Mouse (Mus musculus): ENCODE measurements at regions not wholly inside any gene's neighbourhood (a gene's known extent, or its start where the extent isn't known, plus 50 kb on each side); places are given as distances from the start of the nearest gene placed in this dataset.

- no peak for DNase-seq
Observed at GRCm38 (mm10) chr17:48790526-48790925, 141.7 kb upstream of the Lrfn2 start.

DNA sequence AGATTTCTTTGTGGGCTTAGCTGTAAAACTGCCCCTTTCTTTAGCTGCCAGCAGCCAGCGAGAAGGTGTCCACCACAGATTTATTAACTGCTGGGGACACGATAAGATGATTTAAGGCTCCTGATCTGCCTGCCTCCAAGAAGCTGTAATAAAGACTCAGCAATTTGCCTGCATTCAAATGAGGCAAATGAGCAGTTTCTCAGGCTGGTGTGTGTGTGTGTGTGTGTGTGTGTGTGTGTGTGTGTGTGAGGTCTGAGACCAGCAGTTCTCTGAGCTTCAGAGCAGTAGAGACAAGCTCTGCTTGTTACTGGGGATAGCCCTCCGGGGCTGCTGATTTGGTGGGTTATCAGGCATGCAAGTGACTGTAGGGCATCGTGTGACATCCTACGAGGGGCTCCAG lies 139.2 kb upstream of the Lrfn2 start:
- DNase-seq: no peak

- DNase-seq: no peak
Observed at GRCm38 (mm10) chr17:48795773-48796172, 136.4 kb upstream of the Lrfn2 start.

- DNase-seq: no peak
Observed at GRCm38 (mm10) chr17:48798196-48798595, 134.0 kb upstream of the Lrfn2 start.

DNA sequence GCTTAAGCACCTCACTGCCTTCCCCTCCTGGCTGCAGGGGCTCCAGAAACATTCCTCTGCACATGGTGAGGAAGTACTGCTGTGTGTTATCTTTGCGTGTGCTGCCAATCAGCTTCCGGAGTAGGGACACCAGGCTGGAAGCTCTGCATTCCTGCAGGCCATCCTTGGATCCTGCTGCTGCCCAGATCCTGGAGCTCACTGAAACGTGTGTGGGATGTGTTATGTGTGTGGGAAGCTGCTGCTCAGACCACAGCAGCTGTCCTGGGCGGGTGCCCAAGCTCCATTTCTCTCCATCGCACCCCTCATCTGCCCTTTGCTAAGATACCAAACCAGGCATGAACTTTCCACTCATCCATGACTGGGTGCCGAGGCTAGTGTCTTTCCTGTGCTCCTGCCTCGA lies 129.5 kb upstream of the Lrfn2 start:
- DNase-seq: no peak

GRCm38 (mm10) chr17:48807905-48808304 lies 124.3 kb upstream of the Lrfn2 start:
- DNase-seq: no peak

DNA sequence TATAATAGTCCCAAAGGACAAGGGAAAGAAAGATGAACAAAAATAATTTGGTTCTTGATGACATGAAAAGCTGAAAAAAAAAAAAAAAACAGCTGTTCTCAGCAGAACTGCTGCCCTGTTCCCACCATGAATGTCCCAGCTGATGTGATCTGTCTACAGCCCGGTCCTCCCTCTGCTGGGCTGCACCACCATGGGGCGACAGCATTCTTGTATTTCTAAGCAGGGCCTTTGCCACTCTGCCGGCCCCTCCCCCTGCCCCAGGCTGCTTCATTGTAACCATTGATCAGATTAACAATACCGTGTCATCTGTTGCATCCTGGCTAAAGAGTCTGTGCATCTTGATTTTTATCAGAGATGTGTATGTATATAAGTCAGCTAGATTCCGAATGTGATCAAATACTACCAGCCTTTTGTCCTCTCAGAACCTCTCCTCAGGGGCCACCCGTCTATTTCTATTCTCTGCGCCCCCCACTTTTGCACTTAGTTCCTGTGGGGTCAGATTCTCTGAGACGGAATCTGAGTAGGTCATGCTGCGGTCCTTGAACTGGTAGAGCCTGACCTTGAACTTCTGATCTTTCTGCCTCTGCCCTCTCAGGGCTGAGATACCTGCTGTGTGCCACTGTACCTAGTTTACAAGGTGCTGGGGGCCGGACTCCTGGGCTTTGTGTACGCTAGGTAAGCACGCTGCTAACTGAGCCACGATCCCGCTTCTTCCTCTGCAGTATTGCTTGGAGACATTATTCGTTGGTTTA lies 117.2 kb upstream of the Lrfn2 start:
- no peak for DNase-seq

DNA sequence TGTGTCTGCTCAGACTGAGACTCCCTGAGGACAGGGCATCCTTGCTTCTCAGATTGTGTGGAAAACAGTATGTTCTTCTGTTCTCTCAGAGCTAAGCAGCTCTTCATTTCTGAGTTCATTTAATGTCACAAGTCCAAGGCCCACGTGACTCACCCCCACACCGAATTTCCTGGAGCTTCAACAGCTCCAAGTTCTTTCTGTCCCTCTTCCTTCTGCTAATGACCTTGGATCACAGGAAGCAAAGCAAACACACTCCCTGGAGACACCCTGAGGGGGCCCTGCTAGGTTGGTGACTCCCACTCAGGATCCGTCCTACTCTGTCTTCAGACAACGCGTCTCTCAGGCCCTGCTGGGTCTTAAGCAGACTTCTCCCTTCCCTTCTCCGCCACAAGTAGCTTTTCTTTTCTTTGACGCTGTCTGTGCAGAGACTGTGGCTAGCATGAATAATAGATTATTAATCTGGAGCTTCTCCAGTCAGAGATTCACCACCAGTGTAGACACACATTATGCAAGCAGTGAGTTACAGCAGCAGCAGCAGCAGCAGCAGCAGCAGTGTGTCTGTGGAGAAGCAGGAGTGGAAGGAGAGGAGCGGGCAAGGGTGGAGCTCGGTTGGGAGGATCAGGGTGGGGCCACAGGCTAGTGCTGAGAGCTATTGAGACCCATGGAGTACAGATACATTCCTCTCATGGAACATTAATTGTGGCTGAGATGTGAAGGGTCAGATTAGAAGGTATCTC lies 115.4 kb upstream of the Lrfn2 start:
- peak; percentile 60 for DNase-seq

- no peak for DNase-seq
Observed at GRCm38 (mm10) chr17:48817551-48817950, 114.6 kb upstream of the Lrfn2 start.

DNA sequence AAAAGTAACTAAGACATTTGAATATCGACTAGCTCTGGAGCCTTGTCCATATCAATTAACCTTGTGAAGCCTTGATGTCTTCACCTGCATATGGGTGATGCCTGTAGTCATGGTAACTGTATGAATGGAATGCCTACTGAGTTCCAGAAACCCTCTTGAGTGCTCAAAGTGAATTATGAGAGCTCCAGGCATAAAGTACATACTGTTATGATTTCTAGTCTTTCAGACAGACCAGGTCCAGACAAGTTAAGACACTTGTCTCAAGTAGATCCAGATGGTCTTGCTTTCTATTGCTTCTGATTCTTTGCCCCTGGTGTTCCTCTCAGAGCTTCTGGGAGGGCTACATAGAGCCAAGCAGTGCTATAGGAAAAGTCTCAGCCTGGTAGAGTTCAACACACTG lies 112.5 kb upstream of the Lrfn2 start:
- no peak for DNase-seq

- DNase-seq: no peak
Observed at GRCm38 (mm10) chr17:48822101-48822876, 109.9 kb upstream of the Lrfn2 start.

- DNase-seq: no peak
Observed at GRCm38 (mm10) chr17:48823921-48824320, 108.3 kb upstream of the Lrfn2 start.

- DNase-seq: no peak
Observed at GRCm38 (mm10) chr17:48825212-48825913, 106.8 kb upstream of the Lrfn2 start.

DNA sequence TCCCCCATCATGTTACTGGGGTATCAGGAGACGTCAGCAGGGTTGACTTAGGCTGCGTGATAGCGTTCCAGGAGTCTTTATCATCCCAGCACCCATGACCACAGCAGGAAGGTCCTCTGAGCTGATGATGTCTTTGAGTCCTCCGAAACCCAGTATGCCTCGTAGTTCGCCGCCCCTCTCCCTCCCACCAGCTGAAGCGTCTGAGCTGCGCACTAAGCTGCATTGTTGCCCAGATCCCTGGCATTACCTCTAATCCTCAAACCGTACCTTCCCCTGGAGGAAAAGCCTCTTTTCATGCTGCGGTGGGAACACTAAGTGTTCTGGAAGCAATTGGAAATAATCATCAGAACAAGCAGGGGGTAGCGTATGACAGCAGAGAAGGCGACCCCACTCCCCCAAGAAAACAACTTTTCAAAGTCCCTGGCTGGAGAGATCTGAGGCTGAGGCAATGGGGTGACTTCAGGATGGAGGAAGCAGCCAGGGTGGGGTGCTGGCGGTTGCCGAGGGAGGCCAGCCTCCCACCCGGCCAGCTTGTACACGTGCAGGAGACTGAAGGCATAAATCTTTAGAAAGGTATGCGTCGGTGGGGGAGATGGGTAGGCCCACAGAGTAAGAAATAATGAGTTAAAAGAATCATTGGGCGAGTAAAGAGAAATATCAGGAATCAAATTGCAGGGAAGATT lies 93.7 kb upstream of the Lrfn2 start:
- DNase-seq: no peak

DNA sequence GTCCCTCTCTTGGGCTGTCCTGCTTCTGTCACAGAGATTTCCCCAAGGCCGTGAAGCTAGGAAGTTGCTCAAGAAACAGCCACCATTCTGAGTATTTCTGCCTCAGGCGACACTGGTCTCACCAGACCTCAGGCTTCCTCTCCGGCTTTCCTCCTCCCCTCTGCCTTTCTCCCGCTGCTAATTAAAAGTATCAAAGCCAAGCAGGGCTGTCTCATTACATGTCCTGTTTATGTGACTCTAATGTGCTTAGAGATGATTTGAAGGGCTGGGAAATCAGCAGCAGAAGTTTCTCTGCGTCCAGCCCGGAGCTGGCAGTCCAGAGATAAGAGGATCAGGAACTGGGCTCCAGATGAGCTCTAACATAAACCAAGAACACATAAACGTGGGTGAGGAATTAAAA lies 84.3 kb upstream of the Lrfn2 start:
- no peak for DNase-seq

GRCm38 (mm10) chr17:48850910-48851309 lies 81.3 kb upstream of the Lrfn2 start:
- no peak for DNase-seq

DNA sequence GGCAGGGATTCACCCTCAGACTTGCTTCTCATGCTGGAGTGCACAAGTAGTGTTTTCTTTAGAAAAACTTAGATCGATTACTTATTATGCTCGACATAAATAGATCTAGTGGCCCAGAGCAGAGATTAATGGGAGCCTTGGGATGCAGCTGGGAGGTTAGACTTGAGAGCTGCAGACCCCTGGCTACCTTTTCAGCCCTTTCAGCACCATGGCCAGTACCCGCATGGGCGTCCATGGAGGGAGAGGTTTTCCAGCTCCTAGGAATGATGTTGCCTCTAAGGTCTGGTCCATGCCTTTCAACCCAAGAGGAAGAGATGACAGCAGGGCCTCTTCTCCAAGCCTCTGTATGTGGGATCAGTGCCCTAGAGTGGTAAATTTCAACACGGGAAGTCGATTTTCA lies 73.3 kb upstream of the Lrfn2 start:
- DNase-seq: no peak

DNA sequence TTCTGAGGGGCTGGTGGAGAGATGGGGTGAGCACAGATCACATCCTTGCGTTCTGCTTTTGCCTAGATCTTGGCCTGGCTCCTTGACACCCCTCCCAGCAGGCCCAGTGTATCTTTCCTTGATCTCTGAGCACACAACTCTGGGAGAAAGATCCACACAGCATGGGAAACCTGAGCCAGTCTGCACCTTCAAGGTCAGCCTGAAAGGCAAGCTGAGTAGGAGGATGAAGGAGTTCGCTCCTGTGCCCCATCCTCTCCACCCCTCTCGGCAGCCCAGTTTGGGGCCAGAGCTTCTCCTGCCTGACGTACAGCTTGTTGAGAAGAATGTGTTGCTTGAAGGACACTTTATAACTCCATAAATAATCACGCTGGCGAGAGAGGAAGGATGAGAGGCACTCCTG lies 61.7 kb upstream of the Lrfn2 start:
- DNase-seq: no peak

DNA sequence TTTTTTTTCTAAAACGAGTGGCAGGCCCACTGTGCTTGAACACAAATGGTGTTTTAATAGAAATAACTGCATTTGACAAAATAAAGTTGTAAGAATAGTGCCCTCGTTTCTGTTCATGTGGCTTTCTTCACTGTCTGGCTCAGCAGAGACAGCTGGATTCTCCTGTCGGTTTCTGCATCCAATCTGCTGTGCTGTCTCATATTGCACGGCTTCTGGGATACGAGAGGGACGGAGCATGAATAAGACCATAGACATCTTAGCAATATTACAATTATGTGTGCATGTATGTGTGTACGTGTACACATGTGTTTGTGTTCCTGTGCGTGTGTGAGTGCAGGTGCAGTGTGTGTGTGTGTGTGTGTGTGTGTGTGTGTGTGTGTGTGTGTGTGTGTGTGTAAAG lies 54.7 kb upstream of the Lrfn2 start:
- no peak for DNase-seq

- no peak for DNase-seq
Observed at GRCm38 (mm10) chr17:48880590-48880989, 51.6 kb upstream of the Lrfn2 start.

DNA sequence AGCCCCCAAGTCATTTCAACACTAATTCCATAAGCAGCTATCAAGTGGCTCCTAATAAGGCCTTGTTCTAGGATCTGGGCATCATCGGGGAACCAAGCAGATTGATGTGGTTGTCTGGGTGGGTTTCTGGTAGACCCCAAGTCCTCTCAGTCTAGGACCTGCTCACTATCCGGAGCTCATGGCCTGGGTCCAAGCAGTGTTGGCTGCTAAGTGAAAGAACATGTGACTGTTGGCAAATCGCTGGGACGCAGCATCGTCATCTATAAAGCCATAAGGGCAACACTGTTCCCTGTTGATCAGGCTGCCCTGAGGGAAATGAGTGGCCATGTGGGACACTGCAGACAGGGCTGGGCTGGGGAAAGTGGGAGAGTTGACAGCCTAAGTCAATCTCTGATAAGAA lies 50.2 kb upstream of the Lrfn2 start:
- DNase-seq: no peak
